Mouse (Mus musculus) hindbrain, embryonic 16.5 days (tissue): Measurements from ENCODE around the gene Olfr545. TPM values are rescaled to one million over a fixed set of nuclear protein-coding genes. Genes with fewer than 3 reads are reported as not detected.

ENCODE experiments used
- ATAC-seq: fragments of 200-750 bp; cut with Nextera tagmentation; 2 replicates; pipeline ENCODE4 v1.8.0; 2017; ENCODE audit warnings: moderate TSS enrichment, moderate library complexity
- H3K27ac ChIP-seq: fragments of 300-500 bp; sonication (generic); 2 replicates; pipeline ENCODE4 v1.5.1; 2014; ENCODE audit warnings: low read depth, mild to moderate bottlenecking, control low read depth, low read length, moderate library complexity
- H3K27me3 ChIP-seq: fragments of 300-500 bp; sonication (generic); replicated peaks from 2 replicates; pipeline ENCODE4 v1.6.1; 2014; ENCODE audit warnings: low read length; ENCODE audit not compliant: control insufficient read depth, insufficient read depth
- H3K36me3 ChIP-seq: fragments of 300-500 bp; sonication (generic); 2 replicates; pipeline ENCODE4 v1.6.1; 2014; ENCODE audit warnings: mild to moderate bottlenecking, low read length, moderate library complexity, mixed read lengths; ENCODE audit not compliant: control insufficient read depth, insufficient read depth
- H3K4me1 ChIP-seq: fragments of 300-500 bp; sonication (generic); 2 replicates; pipeline ENCODE4 v1.6.1; 2014; ENCODE audit warnings: low read depth, low read length; ENCODE audit not compliant: control insufficient read depth, insufficient read depth
- H3K4me2 ChIP-seq: fragments of 300-500 bp; sonication (generic); 2 replicates; pipeline ENCODE4 v1.6.1; 2014; ENCODE audit warnings: mild to moderate bottlenecking, low read length, control low read depth, moderate library complexity
- H3K4me3 ChIP-seq: fragments of 300-500 bp; sonication (generic); 2 replicates; pipeline ENCODE4 v1.5.1; 2014; ENCODE audit warnings: mild to moderate bottlenecking, low read length, control low read depth, moderate library complexity
- H3K9ac ChIP-seq: fragments of 300-500 bp; sonication (generic); 2 replicates; pipeline ENCODE4 v1.6.1; 2014; ENCODE audit warnings: low read depth, mild to moderate bottlenecking, control low read depth, low read length, moderate library complexity
- H3K9me3 ChIP-seq: fragments of 300-500 bp; sonication (generic); 2 replicates; pipeline ENCODE4 v1.6.1; 2014; ENCODE audit warnings: mild to moderate bottlenecking, low read length, moderate library complexity; ENCODE audit not compliant: control insufficient read depth
- WGBS: fragments of 180-500 bp; shearing (Covaris S2); extraction: QIAGEN DNeasy Blood & Tissue Kit; methylation state at CpG from one replicate; pipeline ENCODE4 v1.1.7; 2014; 5-methylcytosine and 5-hydroxymethylcytosine counted together
- polyA plus RNA-seq: library from polyadenylated mRNA; unstranded; fragments of >200 nt; fragmentation: Nextera tagmentation; extraction: Ambion mirVana; gene quantifications from 2 replicates; pipeline ENCODE4 v1.2.1, GENCODE M21; 2015

Olfr545 gene
- polyA plus RNA-seq, 1 experiment from 2014 or later = 0.45 TPM

DNA sequence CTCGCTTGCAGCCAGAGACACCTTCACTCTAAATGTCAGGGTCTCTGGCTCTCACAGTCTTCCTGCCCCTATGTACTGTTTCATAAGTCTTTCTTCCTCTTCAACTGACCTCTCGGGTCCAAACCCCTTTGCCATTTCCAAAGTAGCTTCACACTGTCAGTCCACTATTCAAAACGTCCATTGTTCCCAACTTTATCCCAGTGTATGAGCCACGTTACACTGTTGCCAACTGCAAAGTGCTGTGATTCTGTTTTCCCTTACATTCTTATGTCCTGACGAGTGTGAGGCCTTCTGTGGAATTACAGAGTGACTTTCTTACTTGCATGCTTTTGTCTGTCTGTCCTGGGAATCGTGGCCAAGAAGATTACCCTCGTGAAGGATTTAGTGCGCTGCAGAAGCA lies 31.8 kb downstream of the Olfr545 start:
- Histone ChIP-seq H3K4me2 (no peak overlapping the region), H3K36me3 (peaks cover 35% of the 10 kb centered on the region), H3K4me1 (no peaks in the 10 kb centered on the region), H3K9ac (no peak overlapping the region), H3K4me3 (no peak overlapping the region), H3K9me3 (no peaks in the 10 kb centered on the region), H3K27me3 (no peaks in the 10 kb centered on the region), H3K27ac (no peak overlapping the region)
- 90% methylated on average over 8 of the region's 8 CpGs for WGBS
- no peak for ATAC-seq

- no peak for ATAC-seq
- WGBS = 82% methylated on average over 5 of the region's 5 CpGs
- H3K4me2 ChIP-seq = no peak overlapping the region
Observed at GRCm38 (mm10) chr7:102458618-102459380, 40.6 kb downstream of the Olfr545 start.

GRCm38 (mm10) chr7:102446438-102446837 lies 52.9 kb downstream of the Olfr545 start:
- 93% methylated on average over 9 of the region's 9 CpGs for WGBS
- Histone ChIP-seq H3K27me3 (no peaks in the 10 kb centered on the region), H3K36me3 (peaks cover 26% of the 10 kb centered on the region), H3K4me2 (no peak overlapping the region), H3K4me1 (peaks cover 12% of the 10 kb centered on the region), H3K27ac (no peak overlapping the region), H3K4me3 (no peak overlapping the region), H3K9me3 (no peaks in the 10 kb centered on the region), H3K9ac (no peak overlapping the region)
- ATAC-seq = no peak

More at GRCm38 (mm10) chr7:102458618-102459380, 40.6 kb downstream of the Olfr545 start:
- Histone ChIP-seq H3K4me3 (no peak overlapping the region), H3K27me3 (no peaks in the 10 kb centered on the region), H3K27ac (no peak overlapping the region), H3K36me3 (peaks cover 34% of the 10 kb centered on the region), H3K9ac (no peak overlapping the region), H3K9me3 (no peaks in the 10 kb centered on the region), H3K4me1 (no peaks in the 10 kb centered on the region)

DNA sequence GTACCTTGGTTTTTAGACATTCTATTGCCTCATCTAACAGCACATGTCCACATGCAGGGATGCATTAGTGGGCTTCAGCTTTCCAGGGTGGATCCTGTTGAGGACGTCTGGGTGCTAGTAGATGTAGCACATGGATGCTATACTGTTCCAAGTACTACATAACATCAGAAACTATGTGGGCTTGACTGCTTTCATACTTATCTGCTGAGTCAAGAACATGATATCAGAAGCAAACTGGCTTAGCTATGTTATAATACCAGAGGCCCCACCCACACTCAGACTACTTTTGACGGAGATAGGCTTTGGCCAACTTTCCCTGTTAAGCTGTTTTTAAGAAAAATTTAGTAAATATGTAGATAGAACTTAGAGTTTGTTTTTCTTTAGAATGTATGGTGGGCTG lies 55.1 kb downstream of the Olfr545 start:
- Histone ChIP-seq H3K4me2 (no peak overlapping the region), H3K27ac (no peak overlapping the region), H3K36me3 (peaks cover 17% of the 10 kb centered on the region), H3K9me3 (no peaks in the 10 kb centered on the region), H3K4me1 (peaks cover 12% of the 10 kb centered on the region), H3K4me3 (no peak overlapping the region), H3K9ac (no peak overlapping the region), H3K27me3 (peaks cover 3% of the 10 kb centered on the region; the same call in 1 of the 2 replicates)
- 82% methylated on average over 2 of the region's 2 CpGs for WGBS
- no peak for ATAC-seq

DNA sequence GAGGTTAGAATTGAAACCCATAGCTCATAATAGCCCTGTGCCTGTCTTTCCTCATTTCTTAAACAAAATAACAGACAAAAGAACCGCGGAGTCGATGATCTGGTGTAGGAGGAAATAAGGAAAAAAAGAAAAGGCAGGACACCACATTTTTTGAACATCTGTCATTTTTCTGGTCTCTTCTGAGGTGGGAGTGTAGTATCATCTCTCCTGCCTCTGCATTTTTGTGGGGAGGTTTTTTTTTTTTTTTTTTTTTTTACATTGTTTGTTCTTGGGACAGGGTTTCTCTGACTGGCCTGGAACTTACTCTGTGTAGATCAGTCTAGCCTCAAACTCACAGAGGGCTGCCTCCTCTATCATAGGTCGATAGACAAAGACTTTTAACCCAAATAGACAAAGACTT lies 56.9 kb downstream of the Olfr545 start:
- no peak for ATAC-seq
- peaks cover 9% of the 10 kb centered on the region; the same call in 1 of the 2 replicates for H3K36me3 ChIP-seq
- WGBS = 2% methylated on average over 4 of the region's 4 CpGs

GRCm38 (mm10) chr7:102441657-102442391 lies 57.5 kb downstream of the Olfr545 start, which contains the start of gene Rrm1:
Gene Rrm1, plus strand, starts transcription at chr7:102441695.
- ATAC-seq = peak; percentile 100

More for the DNA sequence above, 56.9 kb downstream of the Olfr545 start:
- Histone ChIP-seq H3K9ac (peak overlapping the region; percentile 73), H3K27me3 (peaks cover 3% of the 10 kb centered on the region; the same call in 1 of the 2 replicates), H3K4me1 (peaks cover 12% of the 10 kb centered on the region), H3K4me2 (peak overlapping the region; percentile 64), H3K4me3 (peak overlapping the region; percentile 65), H3K9me3 (no peaks in the 10 kb centered on the region), H3K27ac (peak overlapping the region; percentile 23; the same call in 1 of the 2 replicates)

More at GRCm38 (mm10) chr7:102441657-102442391, 57.5 kb downstream of the Olfr545 start, which contains the start of gene Rrm1:
- peak within 1 kb of the TSS; percentile 64 for H3K4me2 ChIP-seq
- peak within 1 kb of the TSS; percentile 49 for H3K27ac ChIP-seq
- H3K9me3 ChIP-seq = no peaks in the 10 kb centered on the region
- WGBS = under 1% methylated on average over 47 of the region's 56 CpGs
- H3K9ac ChIP-seq = peak within 1 kb of the TSS; percentile 73
- peaks cover 3% of the 10 kb centered on the region; the same call in 1 of the 2 replicates for H3K27me3 ChIP-seq
- H3K36me3 ChIP-seq = peaks cover 9% of the 10 kb centered on the region; the same call in 1 of the 2 replicates
- H3K4me1 ChIP-seq = peaks cover 12% of the 10 kb centered on the region
- H3K4me3 ChIP-seq = peak within 1 kb of the TSS; percentile 65

Other genes with a start within 250 kb of the Olfr545 start
- 19.5 and 20.9 TPM in 2 replicates for gene Rhog, start 243.5 kb downstream of the Olfr545 start, polyA plus RNA-seq
- 15.1 and 17.4 TPM in 2 replicates for gene Stim1, start 231.8 kb downstream of the Olfr545 start, polyA plus RNA-seq
- gene Rrm1, start 57.9 kb downstream of the Olfr545 start, polyA plus RNA-seq = 48.8 and 55.7 TPM in 2 replicates
- 0.66 and 0.71 TPM in 2 replicates for gene Olfr543, start 17.9 kb downstream of the Olfr545 start, polyA plus RNA-seq
- gene Olfr544, start 11.3 kb downstream of the Olfr545 start, polyA plus RNA-seq = 0.05 and 0.14 TPM in 2 replicates
- not detected in 2 replicates for gene Olfr547, start 35.2 kb upstream of the Olfr545 start, polyA plus RNA-seq
- not detected in 2 replicates for gene Olfr548-ps1, start 41.3 kb upstream of the Olfr545 start, polyA plus RNA-seq
- not detected in 2 replicates for gene Olfr549, start 50.3 kb upstream of the Olfr545 start, polyA plus RNA-seq
- 0.09 and 0.26 TPM in 2 replicates for gene Trim21, start 65.9 kb upstream of the Olfr545 start, polyA plus RNA-seq
- 0.04 TPM in 1 of 2 replicates, not detected in the other for gene Olfr550, start 71.9 kb upstream of the Olfr545 start, polyA plus RNA-seq
- not detected in 2 replicates for gene Olfr551, start 92.3 kb upstream of the Olfr545 start, polyA plus RNA-seq
- not detected in 2 replicates for gene Olfr552, start 98.2 kb upstream of the Olfr545 start, polyA plus RNA-seq
- gene Olfr553, start 118.6 kb upstream of the Olfr545 start, polyA plus RNA-seq = not detected in 2 replicates
- not detected in 2 replicates for gene Olfr554, start 138.9 kb upstream of the Olfr545 start, polyA plus RNA-seq
- gene Olfr555, start 159.2 kb upstream of the Olfr545 start, polyA plus RNA-seq = not detected in 2 replicates
- gene Olfr556, start 165.3 kb upstream of the Olfr545 start, polyA plus RNA-seq = not detected in 2 replicates
- 6.5 and 9.7 TPM in 2 replicates for gene Trim68, start 187.8 kb upstream of the Olfr545 start, polyA plus RNA-seq
- not detected in 2 replicates for gene Olfr557, start 196.3 kb upstream of the Olfr545 start, polyA plus RNA-seq
- 0.16 and 0.22 TPM in 2 replicates for gene Olfr558, start 202.6 kb upstream of the Olfr545 start, polyA plus RNA-seq
- not detected in 2 replicates for gene Olfr33, start 219.5 kb upstream of the Olfr545 start, polyA plus RNA-seq
- not detected in 2 replicates for gene Olfr559, start 227.9 kb upstream of the Olfr545 start, polyA plus RNA-seq